Mouse (Mus musculus) neural tube, embryonic 15.5 days (tissue): ENCODE results near the gene Clk2. TPM values are rescaled to one million over a fixed set of nuclear protein-coding genes. Genes with fewer than 3 reads are reported as not detected.

Source experiments
- ATAC-seq: fragments of 200-750 bp; cut with Nextera tagmentation; 2 replicates; pipeline ENCODE4 v1.8.0; 2017; ENCODE audit warnings: mild to moderate bottlenecking, moderate TSS enrichment, moderate library complexity; ENCODE audit not compliant: low FRiP score
- H3K27ac ChIP-seq: fragments of 300-500 bp; sonication (generic); replicated peaks from 2 replicates; pipeline ENCODE4 v1.5.1; 2015; ENCODE audit warnings: mild to moderate bottlenecking, inconsistent platforms
- H3K27me3 ChIP-seq: fragments of 300-500 bp; sonication (generic); replicated peaks from 2 replicates; pipeline ENCODE4 v1.6.1; 2015; ENCODE audit warnings: inconsistent platforms
- H3K36me3 ChIP-seq: fragments of 300-500 bp; sonication (generic); 2 replicates; pipeline ENCODE4 v1.6.1; 2015; ENCODE audit warnings: inconsistent platforms
- H3K4me1 ChIP-seq: fragments of 300-500 bp; sonication (generic); 2 replicates; pipeline ENCODE4 v1.6.1; 2015; ENCODE audit warnings: inconsistent platforms
- H3K4me2 ChIP-seq: fragments of 300-500 bp; sonication (generic); 2 replicates; pipeline ENCODE4 v1.6.1; 2015; ENCODE audit warnings: inconsistent platforms, mild to moderate bottlenecking, moderate library complexity
- H3K4me3 ChIP-seq: fragments of 300-500 bp; sonication (generic); replicated peaks from 2 replicates; pipeline ENCODE4 v1.5.1; 2015; ENCODE audit warnings: mild to moderate bottlenecking, inconsistent platforms
- H3K9ac ChIP-seq: fragments of 300-500 bp; sonication (generic); replicated peaks from 2 replicates; pipeline ENCODE4 v1.6.1; 2015; ENCODE audit warnings: mild to moderate bottlenecking, inconsistent platforms
- H3K9me3 ChIP-seq: fragments of 300-500 bp; sonication (generic); replicated peaks from 2 replicates; pipeline ENCODE4 v1.6.1; 2016; ENCODE audit warnings: inconsistent platforms
- WGBS: fragments of 180-500 bp; shearing (Covaris S2); methylation state at CpG from one replicate; pipeline ENCODE4 v1.1.7; 2015; ENCODE audit warnings: mixed read lengths; 5-methylcytosine and 5-hydroxymethylcytosine counted together
- polyA plus RNA-seq: library from polyadenylated mRNA; unstranded; fragments of >200 nt; fragmentation: Nextera tagmentation; extraction: Ambion mirVana; gene quantifications from 2 replicates; pipeline ENCODE4 v1.2.1, GENCODE M21; 2015

Clk2 gene
- polyA plus RNA-seq, 1 experiment from 2014 or later: 20.2 TPM

DNA sequence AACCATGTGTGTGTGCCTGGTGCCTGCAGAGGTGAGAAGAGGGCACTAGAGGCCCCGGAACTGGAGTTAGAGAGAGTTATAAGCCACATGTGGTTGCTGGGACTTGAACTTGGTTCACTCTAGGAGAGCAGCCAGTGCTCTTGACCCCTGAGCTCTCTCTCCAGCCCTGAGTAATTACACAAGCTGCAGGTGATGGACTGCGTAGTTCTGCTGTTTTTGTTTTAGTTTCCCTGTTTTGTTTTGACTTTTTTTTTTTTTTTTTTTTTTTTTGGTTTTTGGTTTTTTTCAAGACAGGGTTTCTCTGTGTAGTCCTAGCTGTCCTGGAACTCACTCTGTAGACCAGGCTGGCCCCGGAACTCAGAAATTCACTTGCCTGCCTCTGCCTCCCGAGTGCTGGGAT, 2.8 kb upstream of the Clk2 start:
- Histone ChIP-seq H3K9ac (no peak overlapping the region), H3K4me1 (peaks cover 56% of the 10 kb centered on the region), H3K4me3 (no peak overlapping the region), H3K27ac (no peak overlapping the region), H3K27me3 (no peaks in the 10 kb centered on the region), H3K9me3 (no peaks in the 10 kb centered on the region), H3K4me2 (no peak overlapping the region), H3K36me3 (peaks cover under 1% of the 10 kb centered on the region; the same call in 1 of the 2 replicates)
- 80% methylated on average over 4 of the region's 4 CpGs for WGBS
- no peak for ATAC-seq

DNA sequence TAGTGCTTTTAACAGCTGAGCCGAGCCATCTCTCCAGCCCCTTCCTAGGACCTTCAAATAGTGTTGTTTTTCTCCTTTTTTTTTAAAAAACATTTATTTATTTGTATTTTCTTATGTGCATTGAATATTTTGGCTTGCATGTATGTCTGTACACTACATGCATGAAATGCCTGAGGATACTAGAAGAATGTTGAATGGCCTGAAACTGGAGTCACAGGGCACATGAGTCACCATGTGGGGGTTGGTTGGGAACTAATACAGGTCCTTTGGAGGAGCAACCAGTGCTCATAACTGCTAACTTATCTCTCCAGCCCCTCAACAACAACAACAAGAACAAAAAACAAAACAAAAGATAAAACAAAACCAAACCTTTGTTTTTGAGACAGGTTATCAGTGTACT, 1.5 kb upstream of the Clk2 start:
- H3K36me3 ChIP-seq: peaks cover 11% of the 10 kb centered on the region
- WGBS: 85% methylated on average over 1 of the region's 1 CpGs
- peaks cover 47% of the 10 kb centered on the region for H3K4me1 ChIP-seq
- no peaks in the 10 kb centered on the region for H3K27me3 ChIP-seq
- H3K4me3 ChIP-seq: no peak overlapping the region
- ATAC-seq: no peak
- no peak overlapping the region for H3K4me2 ChIP-seq
- H3K9me3 ChIP-seq: no peaks in the 10 kb centered on the region
- H3K27ac ChIP-seq: no peak overlapping the region
- H3K9ac ChIP-seq: no peak overlapping the region

DNA sequence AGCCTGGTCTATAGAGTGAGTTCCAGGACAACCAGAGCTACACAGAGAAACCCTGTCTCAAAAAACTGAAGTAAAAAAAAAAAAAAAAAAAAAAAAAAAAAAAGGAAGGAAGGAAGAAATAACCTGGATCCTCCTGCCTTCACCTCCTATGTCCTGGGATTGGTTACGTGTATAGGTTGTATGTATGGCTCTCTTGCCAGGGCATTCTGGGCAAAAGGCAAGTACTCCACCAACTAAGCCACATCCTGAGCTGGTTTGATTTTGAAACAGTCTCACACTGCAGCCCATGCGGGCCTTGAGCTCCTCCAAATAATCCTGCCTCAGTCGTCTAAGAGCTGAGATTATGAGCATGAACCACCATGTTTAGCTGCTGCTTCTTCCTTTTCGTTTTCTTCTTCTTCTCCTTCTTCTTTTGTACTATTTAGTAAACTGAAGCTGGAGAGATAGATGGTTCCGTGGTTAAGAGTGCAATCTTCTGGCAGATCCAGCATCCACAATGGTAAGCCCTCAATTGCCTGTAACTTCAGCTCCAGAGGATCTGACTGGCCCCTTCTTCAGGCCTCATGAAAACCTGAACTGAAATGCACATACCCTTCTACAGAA, 851 bp upstream of the Clk2 start:
- Histone ChIP-seq H3K4me1 (peaks cover 41% of the 10 kb centered on the region), H3K9me3 (no peaks in the 10 kb centered on the region), H3K27me3 (no peaks in the 10 kb centered on the region), H3K4me2 (peak overlapping the region; percentile 73), H3K36me3 (peaks cover 17% of the 10 kb centered on the region), H3K27ac (peak overlapping the region; percentile 97), H3K4me3 (peak overlapping the region; percentile 94), H3K9ac (peak overlapping the region; percentile 95)
- ATAC-seq: no peak
- 83% methylated on average over 5 of the region's 5 CpGs for WGBS

DNA sequence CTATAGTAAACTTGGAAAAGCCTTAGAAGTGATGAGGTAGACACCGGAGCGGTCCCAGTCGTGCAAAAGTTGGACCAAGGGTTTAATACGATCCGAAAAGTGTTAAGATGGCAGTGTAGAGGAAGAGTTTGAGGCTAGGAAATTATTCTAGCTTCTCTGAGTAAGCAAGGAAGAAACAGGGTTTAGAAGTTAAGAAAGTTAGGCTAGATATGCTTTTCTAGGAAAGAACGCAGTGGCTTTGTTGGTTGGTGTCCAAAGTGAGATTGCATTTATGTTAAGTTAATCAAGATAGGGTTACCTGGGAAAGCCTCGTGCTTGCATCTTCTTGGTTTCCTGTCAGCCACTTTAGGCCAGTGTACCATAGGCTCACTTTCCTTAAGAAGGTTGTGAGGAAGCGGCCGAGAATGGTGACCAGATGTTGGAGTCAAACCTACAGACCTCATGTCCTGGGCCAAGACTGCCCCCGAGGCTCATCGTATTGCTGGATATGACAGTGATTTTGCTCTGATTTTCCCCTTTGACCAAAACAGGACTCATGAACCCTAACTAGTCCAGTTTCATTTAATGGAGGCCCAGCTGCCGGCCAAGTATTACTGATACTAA, 774 bp downstream of the Clk2 start:
- H3K4me1 ChIP-seq: peaks cover 28% of the 10 kb centered on the region
- H3K27ac ChIP-seq: peak overlapping the region; percentile 97
- WGBS: 26% methylated on average over 12 of the region's 12 CpGs
- peak overlapping the region; percentile 95 for H3K9ac ChIP-seq
- peak overlapping the region; percentile 94 for H3K4me3 ChIP-seq
- no peaks in the 10 kb centered on the region for H3K27me3 ChIP-seq
- peak overlapping the region; percentile 73 for H3K4me2 ChIP-seq
- peaks cover 34% of the 10 kb centered on the region for H3K36me3 ChIP-seq
- no peak for ATAC-seq
- no peaks in the 10 kb centered on the region for H3K9me3 ChIP-seq

DNA sequence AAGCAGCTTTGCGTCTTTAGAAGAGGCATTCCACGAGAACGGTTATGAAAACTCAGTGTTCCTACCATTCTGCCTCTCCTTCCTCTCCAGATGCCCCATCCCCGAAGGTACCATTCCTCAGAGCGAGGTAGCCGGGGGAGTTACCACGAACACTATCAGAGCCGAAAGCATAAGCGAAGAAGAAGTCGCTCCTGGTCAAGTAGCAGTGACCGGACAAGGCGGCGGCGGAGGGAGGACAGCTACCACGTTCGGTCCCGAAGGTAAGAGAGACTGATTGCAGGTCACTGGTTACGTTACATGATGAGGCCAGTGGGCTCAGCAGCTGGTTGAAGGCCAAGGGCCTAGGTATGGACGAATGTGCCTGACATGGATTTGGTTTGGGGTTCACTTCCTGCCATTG, 2.4 kb downstream of the Clk2 start:
- Histone ChIP-seq H3K4me1 (peaks cover 26% of the 10 kb centered on the region), H3K9ac (no peak overlapping the region), H3K36me3 (peaks cover 48% of the 10 kb centered on the region), H3K27ac (no peak overlapping the region), H3K4me2 (no peak overlapping the region), H3K9me3 (no peaks in the 10 kb centered on the region), H3K4me3 (no peak overlapping the region), H3K27me3 (no peaks in the 10 kb centered on the region)
- ATAC-seq: no peak
- 94% methylated on average over 19 of the region's 19 CpGs for WGBS

DNA sequence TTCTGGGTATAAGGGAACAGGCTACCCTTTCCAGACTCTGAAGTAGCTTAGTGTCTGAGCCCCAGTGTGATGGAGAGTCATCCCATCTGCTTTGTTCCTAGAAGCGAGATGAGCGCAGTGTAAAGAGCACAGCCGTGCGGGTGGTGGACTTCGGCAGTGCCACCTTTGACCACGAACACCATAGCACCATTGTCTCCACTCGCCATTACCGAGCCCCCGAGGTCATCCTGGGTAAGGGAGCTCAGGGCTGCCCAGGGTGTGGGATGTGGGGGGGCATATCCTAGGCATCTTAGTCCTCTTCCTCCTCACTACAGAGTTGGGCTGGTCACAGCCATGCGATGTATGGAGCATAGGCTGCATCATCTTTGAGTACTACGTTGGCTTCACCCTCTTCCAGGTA, 10.2 kb downstream of the Clk2 start:
- no peaks in the 10 kb centered on the region for H3K27me3 ChIP-seq
- H3K9me3 ChIP-seq: no peaks in the 10 kb centered on the region
- H3K4me3 ChIP-seq: no peak overlapping the region
- H3K36me3 ChIP-seq: peaks cover 76% of the 10 kb centered on the region
- no peak overlapping the region for H3K27ac ChIP-seq
- WGBS: 91% methylated on average over 11 of the region's 11 CpGs
- no peak overlapping the region for H3K4me2 ChIP-seq
- ATAC-seq: no peak
- H3K4me1 ChIP-seq: peaks cover 20% of the 10 kb centered on the region
- H3K9ac ChIP-seq: no peak overlapping the region

DNA sequence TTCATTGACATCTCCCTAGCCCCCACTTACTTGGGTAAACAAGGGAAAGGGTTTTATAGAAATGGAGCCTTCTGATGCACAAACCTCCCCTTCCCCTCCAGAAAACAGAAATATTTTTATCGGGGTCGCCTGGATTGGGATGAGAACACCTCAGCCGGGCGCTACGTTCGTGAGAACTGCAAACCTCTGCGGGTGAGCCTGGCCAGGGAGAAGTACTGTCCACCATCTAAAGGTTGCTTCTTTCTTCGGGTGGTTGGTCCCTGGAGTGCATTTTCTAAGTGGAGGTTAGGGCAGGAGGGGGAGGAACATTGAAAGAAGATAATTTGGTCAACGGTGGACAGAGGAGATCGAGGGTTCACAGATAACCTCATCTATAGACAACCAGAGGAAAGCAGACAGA, 10.9 kb downstream of the Clk2 start:
- H3K36me3 ChIP-seq: peaks cover 76% of the 10 kb centered on the region

DNA sequence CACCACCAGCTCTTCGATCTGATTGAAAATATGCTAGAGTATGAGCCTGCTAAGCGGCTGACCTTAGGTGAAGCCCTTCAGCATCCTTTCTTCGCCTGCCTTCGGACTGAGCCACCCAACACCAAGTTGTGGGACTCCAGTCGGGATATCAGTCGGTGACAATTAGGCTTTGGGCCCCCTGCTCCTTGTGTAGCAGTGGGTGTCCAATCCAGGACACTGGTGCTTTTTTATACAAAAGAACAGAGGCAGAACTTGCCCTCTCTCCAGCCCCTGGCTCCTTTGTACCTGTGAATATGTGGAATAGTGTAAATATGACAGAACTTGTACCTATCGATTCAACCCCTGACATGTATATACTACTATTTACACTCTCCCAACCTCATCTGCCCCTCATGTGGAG, 11.8 kb downstream of the Clk2 start:
- WGBS: 80% methylated on average over 7 of the region's 7 CpGs
- H3K4me1 ChIP-seq: peaks cover 20% of the 10 kb centered on the region
- H3K27me3 ChIP-seq: no peaks in the 10 kb centered on the region
- no peak overlapping the region for H3K27ac ChIP-seq
- H3K9ac ChIP-seq: no peak overlapping the region
- no peak overlapping the region for H3K4me2 ChIP-seq
- peaks cover 77% of the 10 kb centered on the region for H3K36me3 ChIP-seq
- ATAC-seq: no peak
- no peak overlapping the region for H3K4me3 ChIP-seq
- no peaks in the 10 kb centered on the region for H3K9me3 ChIP-seq

More for the DNA sequence above, 10.9 kb downstream of the Clk2 start:
- no peaks in the 10 kb centered on the region for H3K9me3 ChIP-seq
- 93% methylated on average over 10 of the region's 10 CpGs for WGBS
- H3K4me3 ChIP-seq: no peak overlapping the region
- H3K9ac ChIP-seq: no peak overlapping the region
- H3K27me3 ChIP-seq: no peaks in the 10 kb centered on the region
- peaks cover 20% of the 10 kb centered on the region for H3K4me1 ChIP-seq
- no peak overlapping the region for H3K27ac ChIP-seq
- ATAC-seq: no peak
- H3K4me2 ChIP-seq: no peak overlapping the region

DNA sequence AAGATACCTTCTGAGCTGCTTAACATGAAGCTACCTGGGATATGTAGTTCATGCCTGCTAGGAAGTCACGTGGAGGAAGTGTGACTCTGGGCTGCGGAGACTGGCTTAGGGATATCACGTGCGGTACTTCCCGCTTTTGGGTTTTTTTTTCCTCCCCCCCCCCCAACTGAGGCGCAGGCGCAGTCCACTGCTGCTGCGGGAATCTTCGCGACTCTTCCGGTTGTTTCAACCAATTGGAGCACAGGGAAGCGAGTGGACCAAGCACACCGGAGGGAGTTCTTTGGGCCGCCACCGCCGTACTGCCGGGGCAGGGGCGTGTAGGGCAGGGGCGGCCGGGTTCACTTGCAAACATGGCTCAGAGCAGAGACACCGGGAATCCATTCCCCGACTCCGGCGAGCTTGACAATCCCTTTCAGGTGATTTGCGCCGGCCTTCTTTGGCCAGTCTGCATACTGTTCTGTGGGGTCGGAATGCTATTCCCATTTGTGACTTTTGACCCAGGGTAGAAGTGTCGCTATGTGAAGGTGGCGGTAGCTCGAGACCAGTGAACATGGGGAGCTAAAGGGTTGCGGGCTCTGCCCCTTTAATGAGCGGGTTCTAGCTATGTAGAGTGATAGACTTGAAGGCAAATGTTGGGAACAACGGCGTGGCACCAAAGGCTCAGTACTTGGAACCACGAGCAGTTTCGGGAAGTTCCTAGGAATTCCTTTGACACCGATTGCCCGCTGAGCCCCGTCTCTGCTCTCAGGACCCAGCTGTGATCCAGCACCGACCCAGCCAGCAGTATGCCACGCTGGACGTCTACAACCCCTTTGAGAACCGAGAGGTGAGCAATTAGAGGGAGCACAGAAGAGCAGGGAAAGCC, 12.9 kb downstream of the Clk2 start, which contains the start of gene Scamp3:
Scamp3 (plus strand) TSS at position 232 of the 865 bp plus-strand sequence.
- Histone ChIP-seq H3K27ac (peak within 1 kb of the TSS; percentile 87), H3K27me3 (no peaks in the 10 kb centered on the region), H3K4me1 (peaks cover 21% of the 10 kb centered on the region), H3K4me3 (peak within 1 kb of the TSS; percentile 76), H3K4me2 (peak within 1 kb of the TSS; percentile 90), H3K9me3 (no peaks in the 10 kb centered on the region), H3K9ac (peak within 1 kb of the TSS; percentile 77), H3K36me3 (peaks cover 76% of the 10 kb centered on the region)
- under 1% methylated on average over 43 of the region's 43 CpGs for WGBS
- ATAC-seq: peak; percentile 95

DNA sequence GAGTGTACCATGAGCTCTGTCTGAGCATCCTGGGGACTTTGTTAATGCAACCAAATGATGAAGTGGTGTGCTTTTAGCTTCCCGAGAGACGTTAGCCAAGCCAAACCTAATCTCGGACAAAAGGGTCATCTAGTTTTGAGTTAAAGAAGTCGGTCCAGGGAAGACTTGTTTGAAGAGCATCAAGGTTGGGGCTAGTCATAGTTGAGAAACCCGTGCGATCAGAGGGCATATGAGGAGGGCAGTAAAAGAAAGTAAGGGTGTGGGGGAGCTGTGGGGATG, 13.5 kb downstream of the Clk2 start:
- Histone ChIP-seq H3K4me3 (peak overlapping the region; percentile 76), H3K9me3 (no peaks in the 10 kb centered on the region), H3K27ac (peak overlapping the region; percentile 87), H3K4me2 (peak overlapping the region; percentile 90), H3K27me3 (no peaks in the 10 kb centered on the region), H3K4me1 (peaks cover 26% of the 10 kb centered on the region), H3K36me3 (peaks cover 70% of the 10 kb centered on the region), H3K9ac (peak overlapping the region; percentile 77)
- 7% methylated on average over 6 of the region's 6 CpGs for WGBS
- ATAC-seq: no peak

DNA sequence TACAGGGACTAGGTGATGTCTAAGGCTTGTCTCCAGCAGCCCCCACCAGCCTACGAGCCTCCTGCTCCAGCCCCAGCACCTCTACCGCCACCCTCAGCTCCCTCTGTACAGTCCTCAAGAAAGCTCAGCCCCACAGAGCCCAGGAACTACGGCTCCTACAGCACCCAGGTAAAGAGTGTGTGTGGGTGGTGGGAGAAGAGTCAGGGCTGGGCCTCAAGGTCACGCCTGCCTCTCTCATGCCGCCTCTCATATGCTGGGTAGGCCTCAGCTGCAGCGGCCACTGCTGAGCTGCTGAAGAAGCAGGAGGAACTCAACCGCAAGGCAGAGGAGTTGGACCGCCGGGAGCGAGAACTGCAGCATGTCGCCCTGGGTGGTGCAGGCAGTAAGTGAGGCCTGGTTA, 14.5 kb downstream of the Clk2 start:
- Histone ChIP-seq H3K9me3 (no peaks in the 10 kb centered on the region), H3K4me1 (peaks cover 33% of the 10 kb centered on the region), H3K27me3 (no peaks in the 10 kb centered on the region), H3K27ac (no peak overlapping the region), H3K36me3 (peaks cover 60% of the 10 kb centered on the region), H3K4me2 (0 out of 2 replicates have a peak overlapping the region, but pooled peaks have one; percentile 13), H3K4me3 (no peak overlapping the region), H3K9ac (0 out of 2 replicates have a peak overlapping the region, but pooled peaks have one; percentile 77)
- 94% methylated on average over 11 of the region's 11 CpGs for WGBS
- no peak for ATAC-seq
